ENCODE assay signal across 27 mouse cellular contexts in the genomic region with DNA sequence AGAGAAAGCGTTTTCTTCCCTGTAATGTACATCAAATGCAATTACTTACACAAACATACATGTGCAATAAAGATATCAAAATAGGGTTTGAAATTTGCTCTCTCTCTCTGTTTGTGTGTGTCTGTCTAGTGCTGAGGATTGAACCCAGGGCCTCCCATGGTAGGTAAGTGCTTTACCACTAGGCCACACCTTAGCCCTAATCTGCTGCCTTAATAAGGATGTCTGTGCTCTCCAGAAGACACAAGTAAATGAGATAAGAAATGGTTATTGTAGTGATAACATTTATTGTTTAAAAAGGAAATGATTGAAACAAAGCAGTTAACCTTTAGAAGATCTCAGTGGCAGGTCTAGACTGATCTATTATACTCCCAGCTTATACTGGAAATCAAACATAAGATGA. TPM values are rescaled to one million over a fixed set of nuclear protein-coding genes. Genes with fewer than 3 reads are reported as not detected.
DNase-seq lines count a peak whose midpoint lies in the region; ATAC-seq and TF ChIP-seq lines count a peak whose summit lies in the region.
"Had no signal": no experiment of that assay in that cellular context is flagged by ENCODE, and none has a peak within 500 bp of the region (broad histone marks: within the 10 kb centered on the region; RNA-seq: fewer than 3 reads in every experiment).

No protein-coding gene starts in this region.

- H3K9me3 ChIP-seq in intestine, embryonic 16.5 days (ENCODE audit: control insufficient read depth, low read length): no peaks in the 10 kb centered on the region
- no peaks in the 10 kb centered on the region for H3K9me3 ChIP-seq in intestine, postnatal 0 days (ENCODE audit: control insufficient read depth)
- H3K9me3 ChIP-seq in MEL (replicated peaks; ENCODE audit: insufficient read depth, low read length): no peaks in the 10 kb centered on the region
- H3K9me3 ChIP-seq: embryonic facial prominence, embryonic 12.5 days; embryonic facial prominence, embryonic 15.5 days had no signal

- H3K9ac ChIP-seq in intestine, embryonic 16.5 days (ENCODE audit: low read depth, low read length): no peak overlapping the region
- no peak overlapping the region for H3K9ac ChIP-seq in intestine, postnatal 0 days (ENCODE audit: low read depth, low read length)
- H3K9ac ChIP-seq in MEL (ENCODE audit: control insufficient read depth, low read depth, low read length, poor library complexity, severe bottlenecking): no peak overlapping the region
- H3K9ac ChIP-seq: embryonic facial prominence, embryonic 12.5 days; embryonic facial prominence, embryonic 15.5 days; forebrain, postnatal 0 days; hindbrain, embryonic 14.5 days had no signal

- ATAC-seq in intestine, embryonic 16.5 days: peak; percentile 52; the same call in 1 of the 2 replicates
- ATAC-seq in intestine, postnatal 0 days: no peak
- ATAC-seq: activated CD4-positive, CD25-positive, alpha-beta regulatory T cell, adult 4 months; forebrain, embryonic 14.5 days; forebrain, postnatal 0 days; hindbrain, postnatal 0 days; inflammation-experienced regulatory T-cells, adult 6 months had no signal

- no peak overlapping the region for H3K4me3 ChIP-seq in intestine, embryonic 16.5 days (ENCODE audit: low read length)
- no peak overlapping the region for H3K4me3 ChIP-seq in intestine, postnatal 0 days (ENCODE audit: low read depth, low read length)
- H3K4me3 ChIP-seq in thymus, adult 2 months (ENCODE audit: control insufficient read depth, insufficient read depth, low read length): no peak overlapping the region
- H3K4me3 ChIP-seq in MEL (ENCODE audit: control insufficient read depth in 1 of 2, insufficient read depth in 1 of 2, low read depth in 2 of 2, low read length in 2 of 2): no peak overlapping the region
- H3K4me3 ChIP-seq: embryonic facial prominence, embryonic 12.5 days; embryonic facial prominence, embryonic 15.5 days; gastrocnemius, adult 2 months had no signal

- H3K4me1 ChIP-seq in intestine, embryonic 16.5 days (ENCODE audit: control insufficient read depth, insufficient read depth, low read length): no peaks in the 10 kb centered on the region
- no peaks in the 10 kb centered on the region for H3K4me1 ChIP-seq in intestine, postnatal 0 days (replicated peaks; ENCODE audit: control insufficient read depth, insufficient read depth, low read length)
- H3K4me1 ChIP-seq in thymus, adult 2 months (replicated peaks; ENCODE audit: control insufficient read depth, insufficient read depth, low read length): peaks cover 11% of the 10 kb centered on the region
- peaks cover 4 to 6% of the 10 kb centered on the region in 2 experiments for H3K4me1 ChIP-seq in MEL (ENCODE audit: control insufficient read depth in 1 of 2, insufficient read depth in 2 of 2, low read length in 2 of 2)
- H3K4me1 ChIP-seq: embryonic facial prominence, embryonic 12.5 days; embryonic facial prominence, embryonic 15.5 days had no signal

- TF ChIP-seq RAD21 in MEL (IDR thresholded peaks at IDR 0.05; ENCODE audit: low read depth, low read length): no peak

- H3K36me3 ChIP-seq in intestine, embryonic 16.5 days (ENCODE audit: control insufficient read depth, insufficient read depth, low read length): no peaks in the 10 kb centered on the region
- H3K36me3 ChIP-seq in intestine, postnatal 0 days (ENCODE audit: control insufficient read depth, insufficient read depth): no peaks in the 10 kb centered on the region
- no peaks in the 10 kb centered on the region for H3K36me3 ChIP-seq in thymus, adult 2 months (ENCODE audit: control insufficient read depth, insufficient read depth, low read length)
- peaks cover 0 to 7% of the 10 kb centered on the region in 2 experiments; a peak in 2 of 4 replicates for H3K36me3 ChIP-seq in MEL (ENCODE audit: control insufficient read depth in 1 of 2, insufficient read depth in 2 of 2, low read length in 2 of 2)
- H3K36me3 ChIP-seq: embryonic facial prominence, embryonic 12.5 days; embryonic facial prominence, embryonic 15.5 days had no signal

- H3K79me2 ChIP-seq in MEL (ENCODE audit: control insufficient read depth, insufficient read depth, low read length, poor library complexity): no peaks in the 10 kb centered on the region

- no peak for TF ChIP-seq POLR2A in thymus, adult 2 months (IDR thresholded peaks at IDR 0.05; ENCODE audit: control insufficient read depth, extremely low read depth, insufficient read depth, low read length, poor library complexity)
- no peak for TF ChIP-seq POLR2A in MEL (IDR thresholded peaks at IDR 0.05; ENCODE audit: control insufficient read depth in 1 of 2, insufficient read depth in 1 of 2, low read depth in 1 of 2, low read length in 2 of 2, poor library complexity in 1 of 2)

- no peaks in the 10 kb centered on the region for H3K27me3 ChIP-seq in intestine, embryonic 16.5 days (replicated peaks; ENCODE audit: control insufficient read depth, insufficient read depth, low read length)
- H3K27me3 ChIP-seq in intestine, postnatal 0 days (replicated peaks; ENCODE audit: control insufficient read depth, insufficient read depth, low read length): no peaks in the 10 kb centered on the region
- no peaks in the 10 kb centered on the region for H3K27me3 ChIP-seq in thymus, adult 2 months (ENCODE audit: control insufficient read depth, insufficient read depth, low read length)
- H3K27me3 ChIP-seq in MEL (ENCODE audit: control insufficient read depth in 1 of 2, insufficient read depth in 2 of 2, low read length in 2 of 2): no peaks in the 10 kb centered on the region
- H3K27me3 ChIP-seq: CH12.LX; embryonic facial prominence, embryonic 12.5 days; embryonic facial prominence, embryonic 15.5 days had no signal

- H3K27ac ChIP-seq in intestine, embryonic 16.5 days (ENCODE audit: low read length): no peak overlapping the region
- no peak overlapping the region for H3K27ac ChIP-seq in intestine, postnatal 0 days (ENCODE audit: low read depth, low read length)
- H3K27ac ChIP-seq in thymus, adult 2 months (ENCODE audit: control insufficient read depth, insufficient read depth, low read length): peak overlapping the region; percentile 100; the same call in 1 of the 2 replicates
- H3K27ac ChIP-seq in MEL (ENCODE audit: control insufficient read depth, low read depth, low read length): no peak overlapping the region
- H3K27ac ChIP-seq: embryonic facial prominence, embryonic 12.5 days; embryonic facial prominence, embryonic 15.5 days; gastrocnemius, adult 2 months; hindbrain, embryonic 14.5 days; hindbrain, postnatal 0 days had no signal

- TF ChIP-seq CTCF in intestine, postnatal 0 days (IDR thresholded peaks at IDR 0.05; ENCODE audit: low read depth): no peak
- no peak for TF ChIP-seq CTCF in thymus, adult 2 months (IDR thresholded peaks at IDR 0.05; ENCODE audit: borderline replicate concordance, control insufficient read depth, extremely low read depth, insufficient read depth, low read length, poor library complexity)
- no peak for TF ChIP-seq CTCF in MEL (IDR thresholded peaks at IDR 0.05 in 2 of 3, conservative IDR thresholded peaks at IDR 0.05 in 1 of 3; ENCODE audit: control insufficient read depth in 1 of 3, insufficient read depth in 1 of 3, low read depth in 2 of 3, low read length in 3 of 3, poor library complexity in 1 of 3, severe bottlenecking in 1 of 3)

- peak in 1 of 2 experiments; percentile 38; a peak in 1 of 4 replicates for TF ChIP-seq EP300 in MEL (IDR thresholded peaks at IDR 0.05; ENCODE audit: low read depth in 1 of 2, low read length in 2 of 2)

- DNase-seq in thymus, adult 2 months: no peak
- no peak for DNase-seq in thymus, postnatal 36 days
- no peak for DNase-seq in MEL (ENCODE audit: low read depth, low spot score)
- DNase-seq in urinary bladder, postnatal 4 days (ENCODE audit: low spot score in 2 of 2): no peak
- DNase-seq: adrenal gland, postnatal 10 days; adrenal gland, postnatal 36 days; B cell, adult 2 months; cerebellum, adult 2 months; cerebellum, adult 9-11 months; cerebellum, postnatal 25 days; forebrain, postnatal 0 days; gastrocnemius, adult 2 months; gastrocnemius, postnatal 14 days; heart, postnatal 14 days; heart, postnatal 4 days had no signal

- no peak overlapping the region for H3K4me2 ChIP-seq in intestine, embryonic 16.5 days (ENCODE audit: low read depth, low read length)
- no peak overlapping the region for H3K4me2 ChIP-seq in intestine, postnatal 0 days (replicated peaks; ENCODE audit: low read depth)
- H3K4me2 ChIP-seq: embryonic facial prominence, embryonic 12.5 days; embryonic facial prominence, embryonic 15.5 days; heart, embryonic 11.5 days; hindbrain, embryonic 14.5 days had no signal

- WGBS in intestine, embryonic 16.5 days: 33% methylated on average over 1 of the region's 1 CpGs
- 32% methylated on average over 1 of the region's 1 CpGs for WGBS in intestine, postnatal 0 days
- WGBS in thymus, adult 2 months: 85% methylated on average over 1 of the region's 1 CpGs

TF ChIP-seq in MEL, 35 proteins besides CTCF, POLR2A, EP300 and RAD21:
- TF ChIP-seq GATA1 (IDR thresholded peaks at IDR 0.05; ENCODE audit: low read depth, low read length) (peak; percentile 61), TCF12 (IDR thresholded peaks at IDR 0.05; ENCODE audit: low read depth, low read length) (peak; percentile 46; the same call in 1 of the 2 replicates), MYC (IDR thresholded peaks at IDR 0.05; ENCODE audit: low read depth, low read length) (no peak)
TF ChIP-seq in MEL: peak in this region for 2.

RNA-seq across cellular contexts. Expression of gene 4930426L09Rik, which starts 18.7 kb away (rescaled TPM):
- 0.15 and 0.27 TPM in 2 replicates for polyA plus RNA-seq in intestine, embryonic 16.5 days (2015; fragmentation: Nextera tagmentation; extraction: Ambion mirVana)
- polyA plus RNA-seq in intestine, postnatal 0 days (2015; fragmentation: Nextera tagmentation; extraction: Ambion mirVana): 0.27 and 0.47 TPM in 2 replicates
- polyA plus RNA-seq in thymus, adult 2 months (2012; rRNA removed): 2.0 and 2.8 TPM in 2 replicates
- total RNA-seq in MEL (2012; rRNA removed): 0.12 and 0.13 TPM in 2 replicates
- polyA plus RNA-seq in MEL (2012; ENCODE audit: insufficient read depth in 1 of 2, insufficient read length in 2 of 2, low read depth in 1 of 2, low replicate concordance in 2 of 2, missing spikeins in 1 of 2): under 1 TPM in 1 of 2 experiments, not detected in 1; 0.19 TPM
- total RNA-seq: common myeloid progenitor, adult 5-6 weeks; gastrocnemius, adult 2 months had no signal

RNA-seq across cellular contexts. Expression of gene Pip4k2a, which starts 18.9 kb away (rescaled TPM):
- polyA plus RNA-seq in intestine, embryonic 16.5 days (2015; fragmentation: Nextera tagmentation; extraction: Ambion mirVana): 7.6 and 8.4 TPM in 2 replicates
- polyA plus RNA-seq in intestine, postnatal 0 days (2015; fragmentation: Nextera tagmentation; extraction: Ambion mirVana): 12.0 and 12.8 TPM in 2 replicates
- polyA plus RNA-seq in thymus, adult 2 months (2012; rRNA removed): 55.0 and 61.2 TPM in 2 replicates
- 7.9 and 11.7 TPM in 2 replicates for total RNA-seq in MEL (2012; rRNA removed)
- polyA plus RNA-seq in MEL (2012; ENCODE audit: insufficient read depth in 1 of 2, insufficient read length in 2 of 2, low read depth in 1 of 2, low replicate concordance in 2 of 2, missing spikeins in 1 of 2): 10 to 100 TPM in 1 of 2 experiments, not detected in 1; 48.5 TPM
